Mouse (Mus musculus): ENCODE results near the gene Rhov. TPM values are rescaled to one million over a fixed set of nuclear protein-coding genes. Genes with fewer than 3 reads are reported as not detected.

The Rhov gene
- polyA plus RNA-seq, 1 experiment from 2014 or later, result 0.19 TPM

DNA sequence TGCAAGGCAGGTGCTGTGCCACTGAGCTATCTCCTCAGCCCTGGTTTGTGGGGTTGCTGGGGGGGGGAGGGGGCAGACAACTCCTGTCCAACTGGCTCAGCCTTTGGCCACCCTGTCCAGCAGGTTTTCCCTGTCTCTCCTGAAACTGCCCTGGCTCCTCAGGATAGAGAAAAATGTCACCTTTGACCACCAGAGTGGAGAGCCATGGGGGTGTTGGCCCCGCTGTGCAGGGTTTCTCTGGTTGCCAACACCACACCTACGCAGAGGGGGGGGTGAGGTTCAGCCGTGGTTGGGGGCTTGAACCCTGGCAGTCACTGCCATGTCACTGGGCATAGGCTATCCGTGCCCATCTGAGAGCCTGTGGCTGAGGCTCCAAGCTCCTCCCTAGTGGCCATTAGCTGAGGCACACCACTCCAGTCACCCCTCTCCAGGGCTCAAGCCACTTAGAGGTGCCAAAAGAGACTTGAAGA lies 21.4 kb downstream of the Rhov start:
- 65% methylated on average over 4 of the region's 4 CpGs for WGBS
- no peaks in the 10 kb centered on the region for H3K9me3 ChIP-seq (ENCODE audit: control insufficient read depth, low read length)
- ATAC-seq (ENCODE audit: insufficient number of reproducible peaks, insufficient read depth, low FRiP score, low read depth), result no peak
- no peak overlapping the region for H3K4me2 ChIP-seq (ENCODE audit: low read length)
- no peaks in the 10 kb centered on the region for H3K4me1 ChIP-seq (ENCODE audit: control insufficient read depth in 2 of 2, insufficient read depth in 2 of 2, low read length in 2 of 2)
- no peaks in the 10 kb centered on the region for H3K36me3 ChIP-seq (ENCODE audit: control insufficient read depth, insufficient read depth, low read length)
- H3K27ac ChIP-seq (replicated peaks in 1 of 2; ENCODE audit: control insufficient read depth in 1 of 2, insufficient read depth in 1 of 2, low read depth in 2 of 2, low read length in 2 of 2), result no peak overlapping the region
- peaks cover 7% of the 10 kb centered on the region; the same call in 1 of the 2 replicates for H3K27me3 ChIP-seq (ENCODE audit: control insufficient read depth, insufficient read depth, low read length)
- H3K4me3 ChIP-seq (ENCODE audit: control insufficient read depth in 1 of 2, insufficient read depth in 1 of 2, low read depth in 1 of 2, low read length in 2 of 2), result no peak overlapping the region
- H3K9ac ChIP-seq (ENCODE audit: low read length), result no peak overlapping the region

DNA sequence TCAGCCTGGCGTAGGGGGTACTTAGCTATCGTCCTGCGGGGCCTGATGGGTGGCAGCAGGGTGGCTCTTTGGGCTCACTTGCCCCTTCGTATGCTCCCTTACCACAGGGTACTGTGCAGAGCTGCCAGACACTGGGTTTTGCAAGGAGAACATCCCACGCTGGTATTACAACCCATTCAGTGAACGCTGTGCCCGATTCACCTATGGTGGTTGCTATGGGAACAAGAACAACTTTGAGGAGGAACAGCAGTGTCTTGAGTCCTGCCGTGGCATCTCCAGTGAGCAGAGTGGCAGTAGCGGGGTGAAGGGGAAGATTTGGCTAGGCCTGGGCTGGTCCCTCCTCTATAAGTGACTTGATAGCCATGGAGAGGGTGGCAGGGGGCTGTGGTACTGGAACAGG lies 23.2 kb downstream of the Rhov start:
- WGBS, result 78% methylated on average over 9 of the region's 9 CpGs
- Histone ChIP-seq H3K9ac (ENCODE audit: low read length) (no peak overlapping the region), H3K4me1 (ENCODE audit: control insufficient read depth in 2 of 2, insufficient read depth in 2 of 2, low read length in 2 of 2) (no peaks in the 10 kb centered on the region), H3K4me2 (ENCODE audit: low read length) (no peak overlapping the region), H3K9me3 (ENCODE audit: control insufficient read depth, low read length) (no peaks in the 10 kb centered on the region), H3K4me3 (ENCODE audit: control insufficient read depth in 1 of 2, insufficient read depth in 1 of 2, low read depth in 1 of 2, low read length in 2 of 2) (no peak overlapping the region), H3K36me3 (ENCODE audit: control insufficient read depth, insufficient read depth, low read length) (no peaks in the 10 kb centered on the region), H3K27ac (replicated peaks in 1 of 2; ENCODE audit: control insufficient read depth in 1 of 2, insufficient read depth in 1 of 2, low read depth in 2 of 2, low read length in 2 of 2) (no peak overlapping the region), H3K27me3 (ENCODE audit: control insufficient read depth, insufficient read depth, low read length) (no peaks in the 10 kb centered on the region)
- ATAC-seq (ENCODE audit: insufficient number of reproducible peaks, insufficient read depth, low FRiP score, low read depth), result no peak

DNA sequence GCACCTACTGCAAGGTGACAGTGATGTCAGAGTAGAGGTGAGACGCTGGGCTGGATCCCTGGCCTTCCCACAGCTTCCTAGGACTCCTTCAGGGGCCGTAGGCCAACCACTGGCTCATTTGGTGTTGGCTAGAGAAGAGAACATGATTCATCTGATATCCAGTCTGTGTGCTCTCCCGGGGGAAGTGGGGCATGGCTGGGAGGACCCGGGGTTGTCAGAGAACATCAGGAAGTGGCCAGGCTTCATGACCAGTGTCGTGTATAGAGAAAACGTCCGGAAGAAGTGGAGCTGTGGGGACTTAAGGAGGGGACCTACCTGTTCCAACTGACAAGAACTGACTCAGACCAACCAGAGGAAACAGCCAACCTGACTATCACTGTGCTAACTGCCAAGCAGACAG lies 25.8 kb downstream of the Rhov start:
- no peak overlapping the region for H3K9ac ChIP-seq (ENCODE audit: low read length)
- H3K9me3 ChIP-seq (ENCODE audit: control insufficient read depth, low read length), result no peaks in the 10 kb centered on the region
- no peaks in the 10 kb centered on the region for H3K36me3 ChIP-seq (ENCODE audit: control insufficient read depth, insufficient read depth, low read length)
- H3K4me1 ChIP-seq (ENCODE audit: control insufficient read depth in 2 of 2, insufficient read depth in 2 of 2, low read length in 2 of 2), result no peaks in the 10 kb centered on the region
- ATAC-seq (ENCODE audit: insufficient number of reproducible peaks, insufficient read depth, low FRiP score, low read depth), result no peak
- no peak overlapping the region for H3K4me2 ChIP-seq (ENCODE audit: low read length)
- H3K27me3 ChIP-seq (ENCODE audit: control insufficient read depth, insufficient read depth, low read length), result peaks cover 4% of the 10 kb centered on the region; the same call in 1 of the 2 replicates
- H3K4me3 ChIP-seq (ENCODE audit: control insufficient read depth in 1 of 2, insufficient read depth in 1 of 2, low read depth in 1 of 2, low read length in 2 of 2), result no peak overlapping the region
- 76% methylated on average over 7 of the region's 7 CpGs for WGBS
- H3K27ac ChIP-seq (replicated peaks in 1 of 2; ENCODE audit: control insufficient read depth in 1 of 2, insufficient read depth in 1 of 2, low read depth in 2 of 2, low read length in 2 of 2), result no peak overlapping the region

DNA sequence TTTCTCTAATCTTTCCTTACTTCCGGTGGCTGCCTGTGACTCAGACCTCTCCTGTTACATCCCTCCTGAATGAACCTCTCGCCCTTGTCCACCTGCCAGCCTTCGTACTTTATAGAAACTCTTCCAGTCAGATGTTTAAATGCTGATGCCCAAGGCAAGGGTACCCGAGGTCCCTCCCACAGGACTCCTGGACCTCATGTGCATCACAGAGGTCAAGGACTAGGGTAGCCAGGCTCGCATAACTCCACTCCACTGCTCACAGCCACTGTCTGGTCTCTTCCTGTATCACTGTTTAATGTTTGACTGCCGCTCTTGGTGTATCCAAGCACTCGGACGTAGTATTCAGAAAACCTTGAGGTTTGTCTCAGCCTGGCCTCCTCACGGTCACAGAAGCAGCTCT lies 28.5 kb downstream of the Rhov start:
- Histone ChIP-seq H3K4me3 (ENCODE audit: control insufficient read depth in 1 of 2, insufficient read depth in 1 of 2, low read depth in 1 of 2, low read length in 2 of 2) (no peak overlapping the region), H3K27me3 (ENCODE audit: control insufficient read depth, insufficient read depth, low read length) (peaks cover 30% of the 10 kb centered on the region), H3K9ac (ENCODE audit: low read length) (no peak overlapping the region), H3K27ac (replicated peaks in 1 of 2; ENCODE audit: control insufficient read depth in 1 of 2, insufficient read depth in 1 of 2, low read depth in 2 of 2, low read length in 2 of 2) (no peak overlapping the region), H3K4me1 (ENCODE audit: control insufficient read depth in 2 of 2, insufficient read depth in 2 of 2, low read length in 2 of 2) (peaks cover 0 to 3% of the 10 kb centered on the region in 2 experiments; a peak in 2 of 4 replicates), H3K9me3 (ENCODE audit: control insufficient read depth, low read length) (no peaks in the 10 kb centered on the region), H3K4me2 (ENCODE audit: low read length) (no peak overlapping the region), H3K36me3 (ENCODE audit: control insufficient read depth, insufficient read depth, low read length) (no peaks in the 10 kb centered on the region)
- no peak for ATAC-seq (ENCODE audit: insufficient number of reproducible peaks, insufficient read depth, low FRiP score, low read depth)
- WGBS, result 62% methylated on average over 9 of the region's 9 CpGs

- Histone ChIP-seq H3K9ac (ENCODE audit: low read length) (no peak overlapping the region), H3K36me3 (ENCODE audit: control insufficient read depth, insufficient read depth, low read length) (no peaks in the 10 kb centered on the region), H3K4me2 (ENCODE audit: low read length) (no peak overlapping the region), H3K27me3 (ENCODE audit: control insufficient read depth, insufficient read depth, low read length) (peaks cover 47% of the 10 kb centered on the region), H3K4me3 (ENCODE audit: control insufficient read depth in 1 of 2, insufficient read depth in 1 of 2, low read depth in 1 of 2, low read length in 2 of 2) (no peak overlapping the region), H3K4me1 (ENCODE audit: control insufficient read depth in 2 of 2, insufficient read depth in 2 of 2, low read length in 2 of 2) (peaks cover 0 to 11% of the 10 kb centered on the region in 2 experiments; a peak in 3 of 4 replicates), H3K9me3 (ENCODE audit: control insufficient read depth, low read length) (no peaks in the 10 kb centered on the region), H3K27ac (replicated peaks in 1 of 2; ENCODE audit: control insufficient read depth in 1 of 2, insufficient read depth in 1 of 2, low read depth in 2 of 2, low read length in 2 of 2) (no peak overlapping the region)
- no peak for ATAC-seq (ENCODE audit: insufficient number of reproducible peaks, insufficient read depth, low FRiP score, low read depth)
- WGBS, result 74% methylated on average over 4 of the region's 4 CpGs
Measured at GRCm38 (mm10) chr2:119240819-119241186, 30.3 kb downstream of the Rhov start.

- no peak overlapping the region for H3K9ac ChIP-seq (ENCODE audit: low read length)
- no peaks in the 10 kb centered on the region for H3K36me3 ChIP-seq (ENCODE audit: control insufficient read depth, insufficient read depth, low read length)
- H3K4me1 ChIP-seq (ENCODE audit: control insufficient read depth in 2 of 2, insufficient read depth in 2 of 2, low read length in 2 of 2), result peaks cover 0 to 11% of the 10 kb centered on the region in 2 experiments; a peak in 3 of 4 replicates
- H3K27me3 ChIP-seq (ENCODE audit: control insufficient read depth, insufficient read depth, low read length), result peaks cover 53% of the 10 kb centered on the region
- H3K27ac ChIP-seq (replicated peaks in 1 of 2; ENCODE audit: control insufficient read depth in 1 of 2, insufficient read depth in 1 of 2, low read depth in 2 of 2, low read length in 2 of 2), result no peak overlapping the region
- no peak overlapping the region for H3K4me3 ChIP-seq (ENCODE audit: control insufficient read depth in 1 of 2, insufficient read depth in 1 of 2, low read depth in 1 of 2, low read length in 2 of 2)
- no peak for ATAC-seq (ENCODE audit: insufficient number of reproducible peaks, insufficient read depth, low FRiP score, low read depth)
- 73% methylated on average over 4 of the region's 4 CpGs for WGBS
- no peak overlapping the region for H3K4me2 ChIP-seq (ENCODE audit: low read length)
- no peaks in the 10 kb centered on the region for H3K9me3 ChIP-seq (ENCODE audit: control insufficient read depth, low read length)
Measured at GRCm38 (mm10) chr2:119240075-119240818, 30.8 kb downstream of the Rhov start.

DNA sequence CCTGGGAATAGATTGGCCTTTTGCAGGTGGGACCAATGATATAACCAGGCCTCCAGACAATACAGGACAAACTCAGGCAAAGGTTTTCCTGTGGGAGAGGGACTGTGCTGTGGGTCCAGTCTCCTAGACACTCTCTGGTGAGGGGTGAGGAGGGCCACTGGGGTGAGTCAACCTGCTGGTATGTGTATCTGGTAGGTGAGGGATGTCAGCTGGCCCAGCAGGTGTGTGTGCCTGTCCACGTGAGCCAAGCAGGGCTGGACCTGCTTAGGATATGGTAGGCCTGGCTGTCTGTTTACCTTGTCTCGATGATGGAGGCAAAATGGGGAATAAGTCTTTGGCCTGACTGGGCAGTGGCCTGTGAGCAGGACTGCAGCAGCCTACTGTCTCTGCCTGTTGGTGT lies 32.4 kb downstream of the Rhov start:
- peaks cover 65% of the 10 kb centered on the region for H3K27me3 ChIP-seq (ENCODE audit: control insufficient read depth, insufficient read depth, low read length)
- H3K36me3 ChIP-seq (ENCODE audit: control insufficient read depth, insufficient read depth, low read length), result no peaks in the 10 kb centered on the region
- H3K9ac ChIP-seq (ENCODE audit: low read length), result no peak overlapping the region
- no peak overlapping the region for H3K4me2 ChIP-seq (ENCODE audit: low read length)
- H3K4me3 ChIP-seq (ENCODE audit: control insufficient read depth in 1 of 2, insufficient read depth in 1 of 2, low read depth in 1 of 2, low read length in 2 of 2), result no peak overlapping the region
- no peaks in the 10 kb centered on the region for H3K9me3 ChIP-seq (ENCODE audit: control insufficient read depth, low read length)
- no peak overlapping the region for H3K27ac ChIP-seq (replicated peaks in 1 of 2; ENCODE audit: control insufficient read depth in 1 of 2, insufficient read depth in 1 of 2, low read depth in 2 of 2, low read length in 2 of 2)
- peaks cover 0 to 11% of the 10 kb centered on the region in 2 experiments; a peak in 3 of 4 replicates for H3K4me1 ChIP-seq (ENCODE audit: control insufficient read depth in 2 of 2, insufficient read depth in 2 of 2, low read length in 2 of 2)
- ATAC-seq (ENCODE audit: insufficient number of reproducible peaks, insufficient read depth, low FRiP score, low read depth), result no peak
- 72% methylated on average over 2 of the region's 2 CpGs for WGBS

DNA sequence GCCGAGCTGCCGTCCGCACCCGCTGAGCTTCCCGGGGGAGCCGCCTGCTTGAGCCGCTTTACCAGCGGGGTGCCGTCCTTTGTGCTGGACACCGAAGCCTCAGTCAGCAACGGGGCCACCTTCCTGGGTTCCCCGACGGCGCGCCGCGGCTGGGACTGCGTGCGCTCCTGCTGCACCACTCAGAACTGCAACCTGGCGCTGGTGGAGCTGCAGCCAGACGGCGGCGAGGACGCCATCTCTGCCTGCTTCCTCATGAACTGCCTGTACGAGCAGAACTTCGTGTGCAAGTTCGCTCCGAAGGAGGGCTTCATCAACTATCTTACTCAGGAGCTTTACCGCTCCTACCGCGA lies 33.2 kb downstream of the Rhov start:
- Histone ChIP-seq H3K9me3 (ENCODE audit: control insufficient read depth, low read length) (no peaks in the 10 kb centered on the region), H3K9ac (ENCODE audit: low read length) (no peak overlapping the region; the same call in 1 of the 2 replicates), H3K4me3 (ENCODE audit: control insufficient read depth in 1 of 2, insufficient read depth in 1 of 2, low read depth in 1 of 2, low read length in 2 of 2) (peak overlapping the region; percentile 46 to 53), H3K27ac (replicated peaks in 1 of 2; ENCODE audit: control insufficient read depth in 1 of 2, insufficient read depth in 1 of 2, low read depth in 2 of 2, low read length in 2 of 2) (no peak overlapping the region), H3K4me2 (ENCODE audit: low read length) (peak overlapping the region; percentile 90), H3K4me1 (ENCODE audit: control insufficient read depth in 2 of 2, insufficient read depth in 2 of 2, low read length in 2 of 2) (peaks cover 0 to 11% of the 10 kb centered on the region in 2 experiments; a peak in 3 of 4 replicates), H3K27me3 (ENCODE audit: control insufficient read depth, insufficient read depth, low read length) (peaks cover 67% of the 10 kb centered on the region), H3K36me3 (ENCODE audit: control insufficient read depth, insufficient read depth, low read length) (no peaks in the 10 kb centered on the region)
- WGBS, result 2% methylated on average over 31 of the region's 31 CpGs
- no peak for ATAC-seq (ENCODE audit: insufficient number of reproducible peaks, insufficient read depth, low FRiP score, low read depth)
